Mouse (Mus musculus) lung, postnatal 0 days (tissue): ENCODE data around the gene Morc1.

ENCODE experiments used
- CTCF ChIP-seq: IDR thresholded peaks from 2 replicates; pipeline ENCODE4 v1.5.1; 2016; ENCODE audit warnings: antibody characterized with exemption, mild to moderate bottlenecking
- EP300 ChIP-seq: IDR thresholded peaks from 2 replicates; pipeline ENCODE4 v1.6.1; 2016; ENCODE audit warnings: antibody characterized with exemption, mild to moderate bottlenecking, control low read depth

DNA sequence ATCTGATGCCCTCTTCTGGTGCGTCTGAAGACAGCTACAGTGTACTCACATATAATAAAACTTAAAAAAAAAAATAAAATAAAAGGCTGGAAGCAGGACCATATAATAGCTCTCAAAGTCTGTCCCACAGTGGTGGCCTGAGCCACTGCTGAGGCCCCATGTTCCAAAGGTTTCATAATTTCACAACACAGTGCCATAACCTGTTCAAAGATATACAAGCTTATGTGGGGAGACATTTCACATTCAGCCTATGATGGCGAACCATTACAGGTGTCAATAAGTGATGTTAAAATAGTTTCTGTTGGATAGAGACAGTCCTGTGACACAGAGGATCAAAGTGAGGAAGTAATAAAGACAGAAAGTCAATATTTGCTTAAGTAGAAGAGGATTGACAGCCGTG lies 241.6 kb downstream of the Morc1 start:
- TF ChIP-seq EP300: no peak
- TF ChIP-seq CTCF: no peak
